Mouse (Mus musculus): Measurements from ENCODE around the gene Rims4.

DNA sequence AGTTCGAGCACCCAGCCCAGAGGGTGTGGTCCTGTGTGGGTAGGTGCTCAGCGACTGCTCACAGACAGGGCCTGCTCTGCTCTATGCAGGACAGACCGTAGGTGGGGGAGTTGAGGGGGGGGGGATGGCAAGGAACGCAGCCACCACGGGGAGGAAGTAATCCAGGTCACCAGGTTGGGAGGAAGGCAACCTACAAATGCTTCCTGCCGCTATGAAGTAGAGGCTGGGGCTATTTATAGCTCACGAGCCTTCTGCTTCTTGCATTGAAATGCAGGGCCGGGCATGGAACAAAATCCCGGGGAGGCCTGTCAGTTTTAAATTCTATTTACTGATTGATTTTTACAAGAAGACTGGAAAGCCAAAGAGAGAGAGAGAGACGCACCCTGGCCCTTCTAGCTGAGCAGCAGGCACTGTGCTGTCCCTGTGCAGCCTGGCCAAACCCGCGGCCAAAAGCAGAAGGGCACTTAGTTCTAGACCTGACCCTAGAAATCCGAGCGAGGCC, 18.5 kb downstream of the Rims4 start:
- no peak for TF ChIP-seq POLR2A (IDR thresholded peaks at IDR 0.05; ENCODE audit: control insufficient read depth in 1 of 2, insufficient read depth in 1 of 2, low read depth in 1 of 2, low read length in 2 of 2, poor library complexity in 1 of 2)
- no peak for TF ChIP-seq MYC (IDR thresholded peaks at IDR 0.05; ENCODE audit: low read depth, low read length)
- TF ChIP-seq EP300 (IDR thresholded peaks at IDR 0.05; ENCODE audit: low read depth in 1 of 2, low read length in 2 of 2): no peak
- no peak for TF ChIP-seq CTCF (IDR thresholded peaks at IDR 0.05 in 2 of 3, conservative IDR thresholded peaks at IDR 0.05 in 1 of 3; ENCODE audit: control insufficient read depth in 1 of 3, insufficient read depth in 1 of 3, low read depth in 2 of 3, low read length in 3 of 3, poor library complexity in 1 of 3, severe bottlenecking in 1 of 3)
- TF ChIP-seq CHD1 (IDR thresholded peaks at IDR 0.05; ENCODE audit: low read depth, low read length): no peak
